Mouse (Mus musculus) kidney, adult 2 months (tissue): ENCODE data around the gene Wwox.

Source experiments
- CTCF ChIP-seq: fragments of 200-500 bp; conservative IDR thresholded peaks from 2 replicates; pipeline ENCODE4 v1.5.1; 2011; ENCODE audit warnings: low read depth, mild to moderate bottlenecking, control low read depth, low read length, moderate library complexity, mixed read lengths; ENCODE audit not compliant: insufficient read depth, insufficient read length
- POLR2A ChIP-seq: fragments of 200-500 bp; IDR thresholded peaks from one replicate; pipeline ENCODE4 v1.6.1; 2011; ENCODE audit warnings: low read depth, low read length, control low read depth

DNA sequence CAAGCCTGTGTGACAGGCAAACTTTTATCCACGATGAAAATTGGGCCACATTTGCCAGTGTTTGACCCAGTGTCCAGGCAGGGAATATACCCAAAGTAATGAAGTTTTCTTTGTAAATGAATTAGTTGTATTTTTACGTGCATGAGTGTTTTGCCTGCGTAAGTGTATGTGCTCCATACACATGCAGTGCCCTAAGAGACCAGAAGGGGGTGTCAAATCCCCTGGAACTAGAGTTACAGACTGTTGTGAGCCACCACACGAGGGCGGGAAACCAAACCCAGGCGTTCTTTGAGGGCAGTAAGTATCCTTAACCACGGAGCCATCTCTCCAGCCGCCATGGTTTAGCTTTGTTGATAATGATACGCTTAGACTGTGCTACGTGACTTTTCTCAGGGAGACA lies 755.9 kb downstream of the Wwox start:
- no peak for TF ChIP-seq CTCF
- no peak for TF ChIP-seq POLR2A
